Mouse (Mus musculus): Measurements from ENCODE around the gene Stom. TPM values are rescaled to one million over a fixed set of nuclear protein-coding genes. Genes with fewer than 3 reads are reported as not detected.

Gene Stom
- 100 to 1,000 TPM in 1 of 2 experiments, 10 to 100 TPM in 1; 88.2 to 101 TPM for total RNA-seq (2023)

GRCm38 (mm10) chr2:35336388-35337280, at the start of gene Stom:
Gene Stom (minus strand): TSS chr2:35336976.

GRCm38 (mm10) chr2:35367629-35368028, 30.9 kb upstream of the Stom start, which contains the start of gene 4930568D16Rik:
Gene 4930568D16Rik (minus strand): TSS chr2:35367729.

Other genes with a start within 250 kb of the Stom start
- under 1 TPM; 0.29 to 0.51 TPM for gene AI182371, start 235.4 kb downstream of the Stom start, total RNA-seq (2023)
- gene Cntrl, start 227.5 kb downstream of the Stom start, total RNA-seq (2023), result 10 to 100 TPM; 77.7 to 77.9 TPM
- gene Rab14, start 135.9 kb downstream of the Stom start, total RNA-seq (2023), result 100 to 1,000 TPM; 146 to 164 TPM
- 100 to 1,000 TPM; 197 to 230 TPM for gene Gsn, start 80.6 kb downstream of the Stom start, total RNA-seq (2023)
- gene 4930568D16Rik, start 30.8 kb upstream of the Stom start, total RNA-seq (2023), result not detected
- not detected for gene 4930402F06Rik, start 60.2 kb upstream of the Stom start, total RNA-seq (2023)
- gene Ggta1, start 126.3 kb upstream of the Stom start, total RNA-seq (2023), result 10 to 100 TPM; 35.2 to 38.4 TPM
- gene Dab2ip, start 221.3 kb upstream of the Stom start, total RNA-seq (2023), result 10 to 100 TPM; 42.2 to 47.7 TPM

All from neutrophil, adult 59 days (primary cell).